Mouse (Mus musculus): ENCODE data around the gene Adamts3.
A peak's percentile ranks its signal among the peaks of the same experiment; 100 is the strongest.

Gene Adamts3

DNA sequence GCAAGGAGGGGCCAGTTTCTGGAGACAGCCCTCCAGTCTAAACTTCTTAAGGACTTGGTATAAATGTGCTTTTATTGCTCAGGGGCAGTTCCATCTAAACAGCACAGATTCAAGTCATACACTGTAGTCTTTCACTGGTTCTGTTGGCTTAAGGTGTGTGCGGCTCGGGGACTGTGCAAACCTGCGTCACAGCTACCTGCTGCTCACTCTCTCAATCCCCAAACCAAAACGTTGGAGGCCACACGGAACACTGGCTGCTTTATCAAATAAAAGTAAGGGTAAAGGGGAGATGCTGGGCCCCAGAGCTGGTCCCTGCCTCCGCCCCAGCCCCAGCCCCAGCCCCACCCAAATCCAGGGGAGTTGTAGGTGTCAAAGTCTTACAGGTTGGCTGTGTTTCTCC lies 66.5 kb downstream of the Adamts3 start:
- no peak for ATAC-seq (ENCODE audit: low TSS enrichment)

- ATAC-seq (ENCODE audit: low TSS enrichment): no peak
Observed at GRCm38 (mm10) chr5:89814552-89814951, 68.6 kb downstream of the Adamts3 start.

DNA sequence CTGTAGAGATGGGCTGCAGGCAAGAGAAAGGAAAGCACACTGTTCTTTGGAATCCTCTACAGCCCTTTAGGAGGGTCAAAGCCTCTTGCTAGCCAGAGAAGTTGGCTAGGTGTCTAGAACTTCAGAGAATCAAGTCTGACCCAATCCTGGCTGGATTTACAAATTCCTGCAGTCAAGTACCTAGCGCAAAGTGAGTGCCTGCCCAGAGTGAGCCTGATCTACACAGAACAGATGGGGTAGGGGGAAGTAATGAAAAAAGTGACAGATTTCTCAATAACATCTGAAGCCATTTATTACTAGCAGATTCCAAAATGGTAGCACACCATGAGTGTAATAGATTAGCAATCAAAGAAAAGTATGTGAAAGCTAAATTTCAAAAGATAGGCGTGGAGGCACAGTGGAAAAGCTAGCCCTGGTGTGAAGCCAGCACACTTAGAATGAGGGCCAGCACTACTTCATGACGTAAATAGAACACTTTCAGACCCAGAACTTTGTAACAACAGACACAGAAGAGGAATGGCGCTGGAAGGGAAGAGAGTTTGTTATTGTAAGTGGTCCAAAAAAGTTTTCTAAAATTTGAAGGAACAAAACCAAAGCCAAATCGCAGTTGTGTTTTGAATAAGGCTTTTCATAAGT lies 82.8 kb downstream of the Adamts3 start:
- ATAC-seq (ENCODE audit: low TSS enrichment): peak; percentile 13; the same call in 1 of the 2 replicates

- no peak for ATAC-seq (ENCODE audit: low TSS enrichment)
Observed at GRCm38 (mm10) chr5:89793706-89794105, 89.4 kb downstream of the Adamts3 start.

- ATAC-seq (ENCODE audit: low TSS enrichment): no peak
Observed at GRCm38 (mm10) chr5:89784635-89785034, 98.5 kb downstream of the Adamts3 start.

GRCm38 (mm10) chr5:89779823-89780222 lies 103.3 kb downstream of the Adamts3 start:
- no peak for ATAC-seq (ENCODE audit: low TSS enrichment)

DNA sequence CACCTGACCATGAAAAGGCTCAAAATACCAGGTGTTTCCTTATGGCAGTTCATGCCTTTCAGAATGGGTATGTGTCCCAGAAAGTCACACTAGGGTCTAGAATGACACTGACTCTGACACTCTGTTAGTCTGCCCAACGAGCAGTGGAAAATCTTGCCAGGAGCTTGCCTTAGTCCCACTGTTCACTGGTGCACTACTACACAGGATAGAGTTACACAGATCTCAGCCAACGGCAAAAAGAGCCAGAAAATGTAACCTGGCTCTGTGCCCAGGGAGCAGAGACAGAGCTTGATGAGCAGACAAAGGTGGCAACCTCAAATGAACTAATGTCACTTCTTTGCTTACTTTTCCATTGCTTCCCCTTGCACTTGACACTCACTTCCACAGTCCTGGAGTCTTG lies 104.5 kb downstream of the Adamts3 start:
- no peak for ATAC-seq (ENCODE audit: low TSS enrichment)

- ATAC-seq (ENCODE audit: low TSS enrichment): no peak
Observed at GRCm38 (mm10) chr5:89777411-89777810, 105.7 kb downstream of the Adamts3 start.

DNA sequence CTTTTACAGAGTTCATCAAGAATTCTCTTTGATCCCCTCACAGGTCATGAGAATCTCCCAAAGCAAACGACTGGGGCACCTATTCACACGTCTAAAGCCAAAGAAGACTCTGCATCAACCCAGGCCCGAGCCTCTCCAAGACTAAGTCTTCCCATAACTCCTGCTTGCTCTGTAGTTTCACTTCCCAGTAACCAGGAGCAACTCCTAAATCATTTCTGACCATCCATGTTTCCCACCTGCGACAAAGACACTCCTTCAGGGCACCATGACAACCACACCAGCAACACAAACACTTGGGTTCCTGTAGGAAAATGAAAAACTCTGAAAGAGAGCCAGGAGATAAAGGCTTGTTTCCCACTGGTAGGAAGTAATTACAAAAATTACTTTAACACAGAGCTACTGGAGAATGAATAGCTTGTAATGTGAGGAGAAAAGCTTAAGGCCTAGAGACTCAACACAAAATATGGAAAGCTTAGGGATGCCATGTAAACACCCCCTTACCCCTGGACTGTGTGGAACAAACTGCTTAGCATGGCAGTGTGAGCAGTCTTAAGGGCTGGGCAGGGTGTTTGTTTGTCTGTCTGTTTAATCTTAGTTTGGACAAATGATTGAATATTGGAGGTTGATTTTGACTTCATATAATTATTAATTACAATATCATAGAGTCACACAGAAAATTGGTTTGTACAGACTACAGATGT lies 112.3 kb downstream of the Adamts3 start:
- no peak for ATAC-seq (ENCODE audit: low TSS enrichment)

- no peak for ATAC-seq (ENCODE audit: low TSS enrichment)
Observed at GRCm38 (mm10) chr5:89763189-89764187, 119.6 kb downstream of the Adamts3 start.

DNA sequence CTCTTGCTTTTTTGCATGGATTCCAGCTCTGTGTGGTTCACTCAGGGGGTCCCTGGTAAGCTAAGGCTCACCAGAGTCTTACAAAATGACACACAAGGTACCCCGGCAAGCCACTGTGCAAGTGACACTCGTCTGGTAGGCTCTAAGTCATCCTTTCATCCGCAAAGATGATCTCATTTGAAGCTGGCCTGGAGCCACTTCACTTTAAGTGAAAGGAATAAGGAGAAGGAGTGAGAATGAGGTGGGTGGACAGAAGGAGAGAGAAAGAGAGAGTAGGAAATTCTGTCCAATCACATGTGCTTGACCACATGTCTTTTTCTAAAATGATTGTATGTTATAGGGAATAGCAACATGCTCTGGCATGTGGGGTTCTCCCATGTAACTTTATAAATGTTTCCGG lies 122.8 kb downstream of the Adamts3 start:
- peak; percentile 82 for ATAC-seq (ENCODE audit: low TSS enrichment)

DNA sequence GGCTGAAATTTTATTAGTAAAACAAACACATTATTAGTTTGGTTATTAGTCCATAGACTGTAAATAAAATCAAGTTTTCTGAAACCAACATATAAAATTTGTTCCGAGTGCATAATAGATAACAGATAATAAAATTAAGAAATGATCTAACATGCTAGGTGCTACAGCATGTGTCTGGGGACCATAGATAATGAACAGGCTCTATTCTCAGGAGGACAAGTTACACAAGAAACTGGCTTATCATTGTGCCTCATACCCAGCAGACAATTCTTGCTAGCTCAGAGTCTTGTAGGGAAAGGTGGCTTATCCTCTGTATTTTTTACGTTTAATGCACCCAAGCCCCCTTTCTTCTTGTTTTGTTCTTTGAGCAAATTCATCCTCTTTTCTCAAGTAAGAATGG lies 131.3 kb downstream of the Adamts3 start:
- no peak for ATAC-seq (ENCODE audit: low TSS enrichment)

DNA sequence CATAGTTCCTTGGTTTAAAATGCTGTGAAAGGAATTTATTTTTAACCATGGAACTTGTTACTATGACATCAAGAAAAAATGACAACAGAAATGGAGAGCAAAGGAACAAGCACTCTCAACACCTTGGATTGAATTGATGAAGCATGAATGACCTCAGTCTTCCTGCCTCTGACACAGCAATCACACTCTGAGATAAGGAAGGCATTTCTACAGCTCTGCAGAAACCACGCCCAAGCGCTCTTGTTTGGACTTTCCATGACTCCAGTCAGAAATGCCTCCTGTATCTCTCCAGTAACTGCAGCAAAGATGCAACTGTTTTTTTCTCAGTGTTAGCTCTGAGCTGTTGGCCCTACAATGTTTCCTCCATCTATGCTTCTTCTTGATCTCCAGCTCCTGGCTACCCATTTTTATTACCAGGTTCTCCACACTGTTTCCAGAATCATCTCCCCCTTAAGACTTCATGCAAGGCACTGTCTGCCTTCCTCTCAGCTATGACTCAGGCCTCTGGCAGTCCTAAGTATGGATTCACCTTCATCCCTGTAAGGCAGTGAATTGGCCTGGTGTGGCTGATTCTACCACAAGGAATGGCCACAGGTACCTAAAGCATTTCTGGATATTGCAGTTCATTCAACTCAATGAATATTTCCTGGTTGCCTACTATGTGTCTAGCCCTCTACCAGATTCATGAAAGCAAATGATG lies 134.8 kb downstream of the Adamts3 start:
- ATAC-seq (ENCODE audit: low TSS enrichment): 0 out of 2 replicates have a peak, but pooled peaks have one; percentile 44

- ATAC-seq (ENCODE audit: low TSS enrichment): no peak
Observed at GRCm38 (mm10) chr5:89747149-89747659, 135.9 kb downstream of the Adamts3 start.

GRCm38 (mm10) chr5:89745112-89745511 lies 138.0 kb downstream of the Adamts3 start:
- ATAC-seq (ENCODE audit: low TSS enrichment): no peak

DNA sequence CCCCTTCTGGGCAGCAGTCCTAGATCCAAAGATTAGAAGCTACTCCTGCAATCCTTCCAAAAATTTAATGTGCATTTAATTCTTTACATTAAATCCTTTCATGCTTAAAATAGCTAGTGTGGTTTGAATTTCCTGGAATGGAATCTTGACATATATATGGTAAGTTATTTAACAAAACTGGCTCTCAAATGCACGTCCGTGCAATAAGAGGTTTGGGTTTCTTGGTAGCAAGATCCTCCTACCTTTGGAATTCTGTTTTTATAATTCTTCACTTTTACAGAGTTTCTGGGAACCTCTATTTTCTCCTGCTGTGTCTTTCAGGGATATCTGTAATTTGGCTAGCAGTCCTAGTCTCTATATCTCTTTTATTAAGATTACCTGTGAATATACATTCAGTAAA lies 148.4 kb downstream of the Adamts3 start:
- ATAC-seq (ENCODE audit: low TSS enrichment): peak; percentile 93

- no peak for ATAC-seq (ENCODE audit: low TSS enrichment)
Observed at GRCm38 (mm10) chr5:89730411-89730810, 152.7 kb downstream of the Adamts3 start.

GRCm38 (mm10) chr5:89728117-89728516 lies 155.0 kb downstream of the Adamts3 start:
- ATAC-seq (ENCODE audit: low TSS enrichment): 0 out of 2 replicates have a peak, but pooled peaks have one; percentile 2

DNA sequence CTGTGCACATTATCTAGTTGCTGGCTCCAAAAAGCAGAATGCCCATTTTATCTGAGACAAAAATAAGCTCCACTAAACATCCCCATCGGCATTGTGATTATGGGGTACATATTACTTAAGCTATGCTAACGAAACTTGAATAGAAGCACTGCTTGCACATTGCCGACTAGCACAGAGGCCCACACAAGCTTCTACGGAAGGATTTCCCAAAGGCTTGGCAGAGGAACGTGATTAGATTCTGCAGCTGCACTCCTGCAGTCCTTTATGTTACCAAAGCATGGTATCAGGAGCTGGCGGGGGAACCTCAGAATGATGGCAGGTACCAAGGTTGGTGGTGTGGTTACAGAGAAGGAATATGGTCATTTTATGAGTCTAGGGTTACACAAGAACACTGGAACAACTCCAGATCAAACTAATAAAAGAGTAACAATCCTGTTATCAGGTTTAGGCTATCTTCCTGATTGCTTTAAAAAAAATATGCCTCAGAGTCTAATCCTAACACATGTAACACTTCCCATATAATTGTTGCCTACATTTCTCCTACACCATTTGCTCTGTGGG lies 155.6 kb downstream of the Adamts3 start:
- ATAC-seq (ENCODE audit: low TSS enrichment): peak; percentile 73

- peak; percentile 79; the same call in 1 of the 2 replicates for ATAC-seq (ENCODE audit: low TSS enrichment)
Observed at GRCm38 (mm10) chr5:89714552-89714951, 168.6 kb downstream of the Adamts3 start.

All from frontal cortex, adult (tissue).